In the genomic region with DNA sequence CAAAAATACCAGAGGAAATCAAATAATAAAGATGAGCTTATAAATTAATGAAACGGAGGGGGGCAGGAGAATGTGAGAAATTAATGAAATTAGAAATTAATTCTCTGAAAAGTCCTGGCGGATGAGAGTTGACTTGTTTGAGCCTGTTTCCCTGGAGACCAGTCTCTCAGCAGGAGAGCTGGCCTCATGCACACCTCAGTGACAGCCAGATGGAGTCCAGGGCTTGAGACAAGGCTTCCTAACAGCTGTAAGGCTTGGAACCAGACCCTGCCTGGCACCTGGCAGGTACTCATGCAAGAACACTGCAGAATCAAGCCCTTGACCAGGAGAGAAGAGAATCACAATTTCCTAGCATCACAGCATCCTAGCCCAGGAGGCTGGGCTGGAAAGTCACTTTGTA, we compare ENCODE assay signal across 15 mouse cellular contexts. TPM values are rescaled to one million over a fixed set of nuclear protein-coding genes. Genes with fewer than 3 reads are reported as not detected.
DNase-seq lines count a peak whose midpoint lies in the region; ATAC-seq and TF ChIP-seq lines count a peak whose summit lies in the region.
"Had no signal": no experiment of that assay in that cellular context is flagged by ENCODE, and none has a peak within 500 bp of the region (broad histone marks: within the 10 kb centered on the region; RNA-seq: fewer than 3 reads in every experiment).

No protein-coding gene starts in this region.

- H3K4me3 ChIP-seq in midbrain, embryonic 10.5 days = no peak overlapping the region
- no peak overlapping the region for H3K4me3 ChIP-seq in midbrain, embryonic 11.5 days (ENCODE audit: low read depth, low read length)
- no peak overlapping the region for H3K4me3 ChIP-seq in midbrain, postnatal 0 days (ENCODE audit: low read depth, low read length)
- H3K4me3 ChIP-seq: left cerebral cortex, adult 2 months; midbrain, embryonic 12.5 days had no signal

- H3K4me1 ChIP-seq in midbrain, embryonic 10.5 days = peaks cover 27% of the 10 kb centered on the region
- H3K4me1 ChIP-seq in midbrain, embryonic 11.5 days (ENCODE audit: control insufficient read depth, insufficient read depth, low read length) = no peaks in the 10 kb centered on the region; the same call in 1 of the 2 replicates
- H3K4me1 ChIP-seq in midbrain, postnatal 0 days (ENCODE audit: insufficient read depth, low read length) = 0 out of 2 replicates have a peak, but pooled peaks cover 4% of the 10 kb centered on the region

- no peak overlapping the region for H3K9ac ChIP-seq in midbrain, embryonic 11.5 days (ENCODE audit: low read length)
- H3K9ac ChIP-seq in midbrain, postnatal 0 days (replicated peaks; ENCODE audit: low read length, poor library complexity, severe bottlenecking) = no peak overlapping the region
- H3K9ac ChIP-seq: midbrain, embryonic 12.5 days had no signal

- peaks cover 4% of the 10 kb centered on the region; the same call in 1 of the 2 replicates for H3K27me3 ChIP-seq in midbrain, embryonic 10.5 days (ENCODE audit: low read depth, poor library complexity, severe bottlenecking)
- no peaks in the 10 kb centered on the region for H3K27me3 ChIP-seq in midbrain, embryonic 11.5 days (ENCODE audit: control insufficient read depth, insufficient read depth, low read length)
- H3K27me3 ChIP-seq in midbrain, postnatal 0 days (ENCODE audit: insufficient read depth, low read length) = no peaks in the 10 kb centered on the region
- H3K27me3 ChIP-seq: midbrain, embryonic 12.5 days had no signal

- H3K36me3 ChIP-seq in midbrain, embryonic 10.5 days = no peaks in the 10 kb centered on the region
- no peaks in the 10 kb centered on the region for H3K36me3 ChIP-seq in midbrain, embryonic 11.5 days (ENCODE audit: control insufficient read depth, insufficient read depth, low read length)
- H3K36me3 ChIP-seq in midbrain, postnatal 0 days (ENCODE audit: insufficient read depth, low read length) = no peaks in the 10 kb centered on the region
- H3K36me3 ChIP-seq: midbrain, embryonic 12.5 days had no signal

- H3K4me2 ChIP-seq in midbrain, embryonic 11.5 days = no peak overlapping the region
- H3K4me2 ChIP-seq in midbrain, postnatal 0 days (ENCODE audit: low read depth, low read length, poor library complexity, severe bottlenecking) = no peak overlapping the region
- H3K4me2 ChIP-seq: liver, embryonic 11.5 days; midbrain, embryonic 12.5 days had no signal

- 0 out of 2 replicates have a peak overlapping the region, but pooled peaks have one; percentile 0 for H3K27ac ChIP-seq in midbrain, embryonic 10.5 days (replicated peaks)
- H3K27ac ChIP-seq in midbrain, embryonic 11.5 days (ENCODE audit: low read depth, low read length) = no peak overlapping the region
- H3K27ac ChIP-seq in midbrain, postnatal 0 days (ENCODE audit: low read depth, low read length) = peak overlapping the region; percentile 43; the same call in 1 of the 2 replicates
- H3K27ac ChIP-seq: left cerebral cortex, adult 2 months; midbrain, embryonic 12.5 days had no signal

- TF ChIP-seq CTCF in midbrain, postnatal 0 days (IDR thresholded peaks at IDR 0.05) = no peak

- peaks cover 19% of the 10 kb centered on the region; the same call in 1 of the 2 replicates for H3K9me3 ChIP-seq in midbrain, embryonic 10.5 days (replicated peaks)
- H3K9me3 ChIP-seq in midbrain, embryonic 11.5 days (ENCODE audit: control insufficient read depth, low read length) = no peaks in the 10 kb centered on the region
- no peaks in the 10 kb centered on the region for H3K9me3 ChIP-seq in midbrain, postnatal 0 days (ENCODE audit: low read length)

- peak; percentile 56 to 69 for DNase-seq in cerebellum, postnatal 14 days
- no peak for DNase-seq in cerebellum, adult 9-11 months
- DNase-seq in midbrain, embryonic 10.5 days (ENCODE audit: low spot score) = no peak
- no peak for DNase-seq in midbrain, embryonic 11.5 days (ENCODE audit: low spot score, missing footprints)
- DNase-seq in hindlimb bud, embryonic 11.5 days (ENCODE audit: extremely low spot score, low read depth, low spot score) = peak; percentile 20
- peak; percentile 60 for DNase-seq in midbrain, postnatal 0 days (ENCODE audit: low spot score)
- no peak for DNase-seq in thymus, postnatal 0 days (ENCODE audit: low spot score)
- DNase-seq in kidney, adult 8-10 months = no peak
- DNase-seq: heart, postnatal 10 days; kidney, adult 11 months; right cerebral cortex, postnatal 14 days; thymus, adult 18-20 months had no signal

- ATAC-seq in midbrain, embryonic 11.5 days (ENCODE audit: low FRiP score) = no peak
- ATAC-seq in midbrain, postnatal 0 days (ENCODE audit: low FRiP score) = no peak

- WGBS in midbrain, embryonic 10.5 days = 71% methylated on average over 2 of the region's 2 CpGs
- WGBS in midbrain, embryonic 11.5 days = 68% methylated on average over 2 of the region's 2 CpGs
- WGBS in midbrain, postnatal 0 days = 45% methylated on average over 2 of the region's 2 CpGs

RNA-seq across cellular contexts. Expression of a gene that starts 25.4 kb away (rescaled TPM):
- 27.4 and 37.4 TPM in 2 replicates for polyA plus RNA-seq in midbrain, embryonic 10.5 days (2016; fragmentation: Nextera tagmentation; extraction: Ambion mirVana)
- polyA plus RNA-seq in midbrain, embryonic 11.5 days (2014; fragmentation: Nextera tagmentation; extraction: Ambion mirVana) = 19.6 and 20.3 TPM in 2 replicates
- total RNA-seq in midbrain, postnatal 0 days (2014; rRNA removed) = 85.5 and 90.3 TPM in 2 replicates
- 52.9 and 55.9 TPM in 2 replicates for polyA plus RNA-seq in midbrain, postnatal 0 days (2015; fragmentation: Nextera tagmentation; extraction: Ambion mirVana)
- 9.6 and 9.7 TPM in 2 replicates for polyA plus RNA-seq in thymus, postnatal 0 days (2015; fragmentation: Nextera tagmentation; extraction: Ambion mirVana)

Comparison
In these comparisons a context has a peak if more than half of its experiments do, and no peak if none do; other contexts are left out.
1. DNase-seq: peak in cerebellum, postnatal 14 days (2 of 2), hindlimb bud, embryonic 11.5 days (single experiment) and midbrain, postnatal 0 days (single experiment); none in cerebellum, adult 9-11 months (single experiment), midbrain, embryonic 10.5 days (single experiment), midbrain, embryonic 11.5 days (single experiment), thymus, postnatal 0 days (single experiment) and kidney, adult 8-10 months (0 of 2).